In the genomic region with DNA sequence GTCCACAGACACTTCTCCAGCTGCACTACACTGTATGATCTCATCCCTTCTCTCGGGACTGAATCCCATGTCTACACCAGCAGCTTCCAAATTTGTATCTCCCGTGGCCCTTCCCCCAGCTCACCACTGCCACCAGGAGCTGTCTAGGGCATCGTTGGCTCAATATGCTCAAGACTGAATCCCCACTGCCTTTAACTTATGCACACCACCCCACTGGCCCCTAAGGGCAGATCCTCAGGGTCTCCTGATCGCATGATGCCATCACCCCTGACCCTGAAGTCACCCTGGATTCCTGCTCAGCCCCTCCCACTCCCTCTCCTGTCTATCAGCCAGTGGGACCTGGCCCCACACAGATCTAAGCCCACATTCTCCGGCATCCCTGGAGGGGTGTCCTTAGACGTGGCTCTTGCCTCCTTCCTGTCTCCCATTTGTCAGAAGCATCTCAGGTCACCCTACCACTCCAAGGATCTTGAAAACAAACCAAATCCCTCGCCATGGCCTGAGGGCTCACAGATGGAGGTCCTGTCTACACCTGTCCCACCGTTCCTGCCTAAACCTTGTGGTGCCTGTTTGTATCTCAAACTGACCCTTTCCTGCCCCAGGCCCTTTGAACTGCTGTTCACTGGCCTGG, we compare ENCODE assay signal across 11 mouse cellular contexts. TPM values are rescaled to one million over a fixed set of nuclear protein-coding genes. Genes with fewer than 3 reads are reported as not detected.
DNase-seq lines count a peak whose midpoint lies in the region.
"Had no signal": no experiment of that assay in that cellular context is flagged by ENCODE, and none has a peak within 500 bp of the region (broad histone marks: within the 10 kb centered on the region; RNA-seq: fewer than 3 reads in every experiment).

No protein-coding gene starts in this region.

- intact Hi-C loops in left cerebral cortex, postnatal 4 days (cut with DNase I), result no loop called here
- intact Hi-C loops in left cerebral cortex, postnatal 25 days (cut with DNase I), result no loop called here

- peak; percentile 69 for DNase-seq in cerebellum, adult 11-12 months
- no peak for DNase-seq in cerebellum, postnatal 10 days
- DNase-seq in left cerebral cortex, adult 18-20 months (ENCODE audit: low spot score in 2 of 2), result peak; percentile 61 to 74
- DNase-seq in left cerebral cortex, postnatal 4 days, result no peak
- DNase-seq in cerebellum, adult 8-10 months, result peak; percentile 52
- DNase-seq in left cerebral cortex, postnatal 25 days (ENCODE audit: low spot score in 2 of 2), result peak; percentile 56 to 86
- DNase-seq in kidney, adult 11 months, result no peak
- no peak for DNase-seq in B cell, adult 2 months
- DNase-seq: adrenal gland, adult 8-10 months; kidney, postnatal 25 days; liver, postnatal 0 days had no signal

RNA-seq across cellular contexts. Expression of a gene that starts 2.4 kb away (rescaled TPM):
- total RNA-seq in left cerebral cortex, adult 18-20 months (2021), result 10 to 100 TPM; 66.4 to 78.3 TPM
- total RNA-seq in left cerebral cortex, postnatal 4 days (2021), result 100 to 1,000 TPM in 1 of 2 experiments, 10 to 100 TPM in 1; 87.7 to 101 TPM
- 10 to 100 TPM; 67.5 to 73.1 TPM for total RNA-seq in left cerebral cortex, postnatal 25 days (2021)

RNA-seq across cellular contexts. Expression of a gene that starts 3.4 kb away (rescaled TPM):
- 1,000 to 10,000 TPM; 1,236 to 1,244 TPM for total RNA-seq in left cerebral cortex, adult 18-20 months (2021)
- total RNA-seq in left cerebral cortex, postnatal 4 days (2021), result 100 to 1,000 TPM; 241 to 308 TPM
- total RNA-seq in left cerebral cortex, postnatal 25 days (2021), result 1,000 to 10,000 TPM; 1,197 to 1,302 TPM

RNA-seq across cellular contexts. Expression of a gene that starts 32.0 kb away (rescaled TPM):
- 100 to 1,000 TPM; 283 to 350 TPM for total RNA-seq in left cerebral cortex, adult 18-20 months (2021)
- total RNA-seq in left cerebral cortex, postnatal 4 days (2021), result 100 to 1,000 TPM; 101 to 110 TPM
- total RNA-seq in left cerebral cortex, postnatal 25 days (2021), result 100 to 1,000 TPM; 375 to 446 TPM

RNA-seq across cellular contexts. Expression of a gene that starts 38.3 kb away (rescaled TPM):
- under 1 TPM; 0.77 to 0.84 TPM for total RNA-seq in left cerebral cortex, adult 18-20 months (2021)
- 1 to 10 TPM; 1.9 TPM for total RNA-seq in left cerebral cortex, postnatal 4 days (2021)
- under 1 TPM; 0.76 to 0.85 TPM for total RNA-seq in left cerebral cortex, postnatal 25 days (2021)

RNA-seq across cellular contexts. Expression of a gene that starts 46.0 kb away (rescaled TPM):
- 10 to 100 TPM; 49.5 to 51.2 TPM for total RNA-seq in left cerebral cortex, adult 18-20 months (2021)
- total RNA-seq in left cerebral cortex, postnatal 4 days (2021), result 10 to 100 TPM; 44.9 to 48.1 TPM
- total RNA-seq in left cerebral cortex, postnatal 25 days (2021), result 10 to 100 TPM; 44.4 to 50.3 TPM

Comparison
In these comparisons a context has a peak if more than half of its experiments do, and no peak if none do; other contexts are left out.
1. DNase-seq: peak in cerebellum, adult 11-12 months (single experiment), left cerebral cortex, adult 18-20 months (2 of 2), cerebellum, adult 8-10 months (single experiment) and left cerebral cortex, postnatal 25 days (2 of 2); none in cerebellum, postnatal 10 days (0 of 2), left cerebral cortex, postnatal 4 days (single experiment), kidney, adult 11 months (single experiment) and B cell, adult 2 months (0 of 2).